Mouse (Mus musculus) adrenal gland, postnatal 14 days (tissue): ENCODE results near the gene Pigk. TPM values are rescaled to one million over a fixed set of nuclear protein-coding genes. Genes with fewer than 3 reads are reported as not detected.

Source experiments
- DNase-seq: peaks from one replicate; pipeline ENCODE4 v3.0.0; 2021; ENCODE audit warnings: mixed read lengths
- total RNA-seq: library from RNA; stranded (reverse); gene quantifications from 2 replicates; pipeline ENCODE4 v1.2.3, GENCODE M21; 2021

Gene Pigk
- total RNA-seq, 1 experiment from 2014 or later, result 56.1 TPM

- no peak for DNase-seq
Measured at GRCm38 (mm10) chr3:152942985-152943384, 229.1 kb downstream of the Pigk start.

- no peak for DNase-seq
Measured at GRCm38 (mm10) chr3:152944766-152945165, 230.9 kb downstream of the Pigk start.

GRCm38 (mm10) chr3:152947031-152947640 lies 233.2 kb downstream of the Pigk start:
- DNase-seq, result no peak

- no peak for DNase-seq
Measured at GRCm38 (mm10) chr3:152948556-152948955, 234.7 kb downstream of the Pigk start.

- no peak for DNase-seq
Measured at GRCm38 (mm10) chr3:152949233-152949777, 235.4 kb downstream of the Pigk start.

- no peak for DNase-seq
Measured at GRCm38 (mm10) chr3:152950299-152950698, 236.4 kb downstream of the Pigk start.

GRCm38 (mm10) chr3:152950914-152951313 lies 237.0 kb downstream of the Pigk start:
- DNase-seq, result no peak

GRCm38 (mm10) chr3:152951634-152952545 lies 238.0 kb downstream of the Pigk start:
- no peak for DNase-seq

GRCm38 (mm10) chr3:152956038-152956437 lies 242.1 kb downstream of the Pigk start:
- no peak for DNase-seq

GRCm38 (mm10) chr3:152956771-152957170 lies 242.9 kb downstream of the Pigk start:
- no peak for DNase-seq

- DNase-seq, result peak; percentile 81
Measured at GRCm38 (mm10) chr3:152958358-152959150, 244.7 kb downstream of the Pigk start.

- no peak for DNase-seq
Measured at GRCm38 (mm10) chr3:152961855-152962376, 248.0 kb downstream of the Pigk start.

- no peak for DNase-seq
Measured at GRCm38 (mm10) chr3:152969774-152970347, 256.0 kb downstream of the Pigk start.

GRCm38 (mm10) chr3:152971373-152971772 lies 257.5 kb downstream of the Pigk start:
- DNase-seq, result no peak

- DNase-seq, result no peak
Measured at GRCm38 (mm10) chr3:152979481-152980092, 265.7 kb downstream of the Pigk start.

- DNase-seq, result peak; percentile 53
Measured at GRCm38 (mm10) chr3:152980431-152980830, 266.5 kb downstream of the Pigk start.

- peak; percentile 22 for DNase-seq
Measured at GRCm38 (mm10) chr3:152980978-152981974, 267.4 kb downstream of the Pigk start.

GRCm38 (mm10) chr3:152981988-152982387 lies 268.1 kb downstream of the Pigk start, which contains the start of gene St6galnac5:
Gene St6galnac5, minus strand, starts transcription at chr3:152982246.
- DNase-seq, result no peak

- DNase-seq, result no peak
Measured at GRCm38 (mm10) chr3:152990787-152991186, 276.9 kb downstream of the Pigk start.

GRCm38 (mm10) chr3:152993608-152994007 lies 279.7 kb downstream of the Pigk start:
- DNase-seq, result no peak
